Mouse (Mus musculus): ENCODE results near the gene Psmb5. TPM values are rescaled to one million over a fixed set of nuclear protein-coding genes. Genes with fewer than 3 reads are reported as not detected.

The Psmb5 gene
- total RNA-seq (2014; rRNA removed) (181 and 204 TPM in 2 replicates), polyA plus RNA-seq (2015; fragmentation: Nextera tagmentation; extraction: Ambion mirVana) (411 and 417 TPM in 2 replicates)

DNA sequence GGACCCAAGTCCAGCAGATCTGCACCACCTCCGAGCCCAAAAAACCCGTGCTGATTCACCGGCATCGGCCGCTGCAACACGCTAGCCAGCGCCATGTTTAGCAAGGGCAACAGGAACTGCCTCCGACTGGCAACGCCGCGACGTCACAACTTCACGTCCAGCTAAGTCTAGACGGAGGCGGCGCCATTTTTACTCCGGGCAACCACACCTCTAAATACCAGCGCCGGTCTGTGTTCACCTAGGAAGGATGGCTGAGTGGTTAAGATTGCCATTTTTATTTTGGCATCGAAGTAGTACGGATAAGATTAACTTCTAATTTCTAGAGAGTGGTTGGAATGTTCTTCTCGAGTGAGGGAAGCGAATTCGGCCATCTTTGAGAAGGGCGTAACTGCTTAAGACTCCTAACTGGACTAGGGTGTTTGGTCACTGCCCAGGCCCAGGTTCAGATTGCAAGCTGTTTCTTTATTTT is at the start of gene Psmb5:
TSS of gene Psmb5 (minus strand) at position 126 of the 469 bp plus-strand sequence.
- H3K27me3 ChIP-seq (ENCODE audit: insufficient read depth, low read length) = no peaks in the 10 kb centered on the region
- WGBS = 2% methylated on average over 23 of the region's 25 CpGs
- no peaks in the 10 kb centered on the region for H3K9me3 ChIP-seq (ENCODE audit: low read length)
- peak within 1 kb of the TSS; percentile 74 for H3K9ac ChIP-seq (replicated peaks; ENCODE audit: low read length)
- DNase-seq (ENCODE audit: low spot score) = peak; percentile 95
- H3K4me3 ChIP-seq (ENCODE audit: low read length) = peak within 1 kb of the TSS; percentile 66
- H3K4me2 ChIP-seq (ENCODE audit: low read depth, low read length) = peak within 1 kb of the TSS; percentile 78
- H3K36me3 ChIP-seq (ENCODE audit: insufficient read depth, low read length) = peaks cover 10% of the 10 kb centered on the region
- peak within 1 kb of the TSS; percentile 87 for H3K27ac ChIP-seq
- no peak for TF ChIP-seq CTCF (IDR thresholded peaks at IDR 0.05; ENCODE audit: low read depth)
- H3K4me1 ChIP-seq (ENCODE audit: insufficient read depth, low read length) = peaks cover 6% of the 10 kb centered on the region; the same call in 1 of the 2 replicates
- ATAC-seq = peak; percentile 92

DNA sequence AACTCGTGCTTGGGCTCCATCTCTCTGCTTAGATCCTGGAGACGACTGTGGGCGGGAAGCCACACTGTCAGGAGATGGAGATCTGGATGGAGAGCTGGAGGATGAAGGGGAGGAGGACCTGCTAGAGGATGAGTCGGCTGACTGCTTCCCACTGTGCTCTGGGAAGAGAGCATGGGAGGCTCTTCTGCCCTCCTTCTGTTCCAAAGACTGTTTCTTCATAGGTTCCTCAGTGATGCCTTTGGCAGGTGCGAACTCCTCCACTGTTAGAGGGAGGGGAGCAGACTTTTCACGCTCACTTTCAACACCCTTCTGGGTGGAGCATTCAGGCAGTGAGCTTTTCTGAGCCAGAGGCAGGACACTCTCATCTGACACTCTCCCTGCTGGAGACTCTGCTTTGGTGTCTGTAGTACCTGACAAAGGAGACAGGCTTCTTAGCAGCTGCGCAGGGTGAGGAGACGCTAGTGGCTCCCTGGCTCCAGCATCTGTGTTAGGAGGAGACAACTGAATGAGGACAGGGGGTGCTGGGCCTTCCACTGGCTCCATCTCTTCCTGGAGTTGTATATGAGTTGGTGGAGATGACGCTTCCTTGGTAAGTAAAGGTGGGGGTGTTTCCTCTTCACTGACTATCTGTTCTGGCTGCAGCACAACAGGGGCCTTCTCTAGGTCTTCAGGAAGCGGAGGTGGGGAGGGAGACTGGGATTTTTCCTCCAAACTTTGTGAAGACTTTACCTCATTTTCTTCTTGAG is 46.8 kb upstream of the Psmb5 start:
- H3K9ac ChIP-seq (replicated peaks; ENCODE audit: low read length) = no peak overlapping the region
- no peak for ATAC-seq
- no peaks in the 10 kb centered on the region for H3K27me3 ChIP-seq (ENCODE audit: insufficient read depth, low read length)
- TF ChIP-seq CTCF (IDR thresholded peaks at IDR 0.05; ENCODE audit: low read depth) = no peak
- H3K4me1 ChIP-seq (ENCODE audit: insufficient read depth, low read length) = no peaks in the 10 kb centered on the region
- no peak overlapping the region for H3K4me2 ChIP-seq (ENCODE audit: low read depth, low read length)
- H3K4me3 ChIP-seq (ENCODE audit: low read length) = no peak overlapping the region
- H3K9me3 ChIP-seq (ENCODE audit: low read length) = no peaks in the 10 kb centered on the region
- 91% methylated on average over 10 of the region's 10 CpGs for WGBS
- H3K27ac ChIP-seq = no peak overlapping the region
- DNase-seq (ENCODE audit: low spot score) = no peak
- H3K36me3 ChIP-seq (ENCODE audit: insufficient read depth, low read length) = peaks cover 74% of the 10 kb centered on the region

DNA sequence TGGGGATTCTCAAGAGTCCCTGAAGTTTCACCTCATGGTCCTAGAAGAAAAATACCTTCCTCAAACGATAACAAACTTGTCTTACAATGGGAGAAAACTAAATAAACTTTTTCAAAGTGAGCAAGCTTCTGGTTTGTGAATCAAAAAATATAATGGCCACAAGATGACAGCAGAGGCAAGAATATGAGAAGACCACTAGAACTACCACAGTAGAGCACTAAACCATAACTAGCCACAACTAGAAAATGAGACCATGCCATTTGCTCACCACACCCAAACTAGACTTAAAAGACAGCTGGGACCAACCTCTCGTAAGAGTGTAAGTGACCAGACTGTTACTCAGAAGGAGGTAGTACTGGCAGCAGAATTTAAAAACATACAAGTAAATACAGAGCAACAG is 42.2 kb upstream of the Psmb5 start:
- 93% methylated on average over 2 of the region's 2 CpGs for WGBS
- Histone ChIP-seq H3K27me3 (ENCODE audit: insufficient read depth, low read length) (no peaks in the 10 kb centered on the region), H3K4me2 (ENCODE audit: low read depth, low read length) (no peak overlapping the region), H3K36me3 (ENCODE audit: insufficient read depth, low read length) (peaks cover 65% of the 10 kb centered on the region), H3K4me3 (ENCODE audit: low read length) (no peak overlapping the region), H3K9me3 (ENCODE audit: low read length) (no peaks in the 10 kb centered on the region), H3K27ac (no peak overlapping the region), H3K9ac (replicated peaks; ENCODE audit: low read length) (no peak overlapping the region), H3K4me1 (ENCODE audit: insufficient read depth, low read length) (no peaks in the 10 kb centered on the region)
- DNase-seq (ENCODE audit: low spot score) (no peak), ATAC-seq (no peak)
- TF ChIP-seq CTCF (IDR thresholded peaks at IDR 0.05; ENCODE audit: low read depth) = no peak

- H3K36me3 ChIP-seq (ENCODE audit: insufficient read depth, low read length) = peaks cover 42% of the 10 kb centered on the region
- peak overlapping the region; percentile 76 for H3K4me3 ChIP-seq (ENCODE audit: low read length)
Measured at GRCm38 (mm10) chr14:54653496-54653895, 35.7 kb upstream of the Psmb5 start.

DNA sequence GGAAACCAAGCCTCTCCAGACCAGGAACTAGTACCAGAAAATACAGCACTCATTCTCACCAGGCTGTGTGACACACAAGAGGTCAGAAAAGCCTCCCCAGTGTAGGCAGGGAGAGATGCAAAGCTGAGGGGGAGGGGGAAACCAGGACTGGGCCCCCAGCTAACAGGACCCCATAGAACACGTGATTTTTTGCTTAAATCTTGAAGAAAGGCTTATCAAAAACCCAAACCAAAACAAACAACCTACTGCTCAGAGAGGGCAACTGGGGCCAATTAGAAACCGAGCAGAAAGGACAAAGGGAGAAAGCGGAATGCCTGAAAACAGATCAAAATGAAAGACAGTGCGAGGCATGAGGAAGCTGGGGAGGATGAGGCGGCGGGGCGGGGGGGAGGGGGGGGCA is 35.0 kb upstream of the Psmb5 start:
- Histone ChIP-seq H3K4me2 (ENCODE audit: low read depth, low read length) (peak overlapping the region; percentile 82), H3K4me1 (ENCODE audit: insufficient read depth, low read length) (peaks cover 10% of the 10 kb centered on the region), H3K9ac (replicated peaks; ENCODE audit: low read length) (peak overlapping the region; percentile 82), H3K36me3 (ENCODE audit: insufficient read depth, low read length) (peaks cover 49% of the 10 kb centered on the region), H3K9me3 (ENCODE audit: low read length) (no peaks in the 10 kb centered on the region), H3K27ac (peak overlapping the region; percentile 83), H3K4me3 (ENCODE audit: low read length) (peak overlapping the region; percentile 76), H3K27me3 (ENCODE audit: insufficient read depth, low read length) (no peaks in the 10 kb centered on the region)
- whole genome bisulfite sequencing = 0% methylated on average over 7 of the region's 7 CpGs
- DNase-seq (ENCODE audit: low spot score) (no peak), ATAC-seq (no peak)
- no peak for TF ChIP-seq CTCF (IDR thresholded peaks at IDR 0.05; ENCODE audit: low read depth)

More at GRCm38 (mm10) chr14:54653496-54653895, 35.7 kb upstream of the Psmb5 start:
- Histone ChIP-seq H3K27me3 (ENCODE audit: insufficient read depth, low read length) (no peaks in the 10 kb centered on the region), H3K9ac (replicated peaks; ENCODE audit: low read length) (peak overlapping the region; percentile 82), H3K4me2 (ENCODE audit: low read depth, low read length) (peak overlapping the region; percentile 82), H3K4me1 (ENCODE audit: insufficient read depth, low read length) (peaks cover 10% of the 10 kb centered on the region), H3K27ac (peak overlapping the region; percentile 83), H3K9me3 (ENCODE audit: low read length) (no peaks in the 10 kb centered on the region)
- peak; percentile 86 for ATAC-seq
- 1% methylated on average over 12 of the region's 12 CpGs for WGBS
- 0 out of 2 replicates have a peak, but pooled peaks have one; percentile 6 for TF ChIP-seq CTCF (IDR thresholded peaks at IDR 0.05; ENCODE audit: low read depth)
- peak; percentile 92 for DNase-seq (ENCODE audit: low spot score)

- Histone ChIP-seq H3K9ac (replicated peaks; ENCODE audit: low read length) (no peak overlapping the region), H3K4me3 (ENCODE audit: low read length) (no peak overlapping the region), H3K4me2 (ENCODE audit: low read depth, low read length) (peak overlapping the region; percentile 82), H3K27ac (no peak overlapping the region), H3K36me3 (ENCODE audit: insufficient read depth, low read length) (peaks cover 54% of the 10 kb centered on the region), H3K4me1 (ENCODE audit: insufficient read depth, low read length) (peaks cover 10% of the 10 kb centered on the region), H3K9me3 (ENCODE audit: low read length) (no peaks in the 10 kb centered on the region), H3K27me3 (ENCODE audit: insufficient read depth, low read length) (no peaks in the 10 kb centered on the region)
- no peak for ATAC-seq
- no peak for DNase-seq (ENCODE audit: low spot score)
- WGBS = 70% methylated on average over 4 of the region's 4 CpGs
- TF ChIP-seq CTCF (IDR thresholded peaks at IDR 0.05; ENCODE audit: low read depth) = no peak
Measured at GRCm38 (mm10) chr14:54651556-54651955, 33.7 kb upstream of the Psmb5 start.

Measured in hindbrain, postnatal 0 days (tissue).